Mouse (Mus musculus): Measurements from ENCODE around the gene Slc1a1. TPM values are rescaled to one million over a fixed set of nuclear protein-coding genes. Genes with fewer than 3 reads are reported as not detected.

The Slc1a1 gene
- total and polyA plus RNA-seq, 2 experiments from 2014 or later: 3.7 to 14.1 TPM

- ATAC-seq (ENCODE audit: insufficient read depth, low read depth): no peak
- no peak overlapping the region for H3K9ac ChIP-seq (replicated peaks; ENCODE audit: low read depth, low read length)
- WGBS: 48% methylated on average over 3 of the region's 3 CpGs
- no peak for TF ChIP-seq CTCF (IDR thresholded peaks at IDR 0.05; ENCODE audit: low read depth)
- TF ChIP-seq EP300 (IDR thresholded peaks at IDR 0.05; ENCODE audit: low read depth): no peak
- no peak overlapping the region for H3K4me3 ChIP-seq (ENCODE audit: low read depth, low read length)
- peaks cover 4% of the 10 kb centered on the region; the same call in 1 of the 2 replicates for H3K4me1 ChIP-seq (ENCODE audit: control insufficient read depth, insufficient read depth)
- H3K4me2 ChIP-seq (ENCODE audit: low read depth, low read length): peak overlapping the region; percentile 93; the same call in 1 of the 2 replicates
- 0 out of 2 replicates have a peak, but pooled peaks cover 4% of the 10 kb centered on the region for H3K9me3 ChIP-seq (replicated peaks; ENCODE audit: control insufficient read depth, low read length)
- 0 out of 2 replicates have a peak, but pooled peaks cover 7% of the 10 kb centered on the region for H3K27me3 ChIP-seq (ENCODE audit: control insufficient read depth, insufficient read depth, low read length)
- H3K36me3 ChIP-seq (replicated peaks; ENCODE audit: control insufficient read depth, insufficient read depth, low read length): no peaks in the 10 kb centered on the region
- no peak for DNase-seq (ENCODE audit: low spot score)
- no peak overlapping the region for H3K27ac ChIP-seq (ENCODE audit: low read depth)
Observed at GRCm38 (mm10) chr19:28836116-28836515, 1.3 kb downstream of the Slc1a1 start.

- H3K9ac ChIP-seq (replicated peaks; ENCODE audit: low read depth, low read length): no peak overlapping the region
- ATAC-seq (ENCODE audit: insufficient read depth, low read depth): no peak
- WGBS: 77% methylated on average over 11 of the region's 11 CpGs
- H3K4me1 ChIP-seq (ENCODE audit: control insufficient read depth, insufficient read depth): peaks cover 4% of the 10 kb centered on the region; the same call in 1 of the 2 replicates
- H3K36me3 ChIP-seq (replicated peaks; ENCODE audit: control insufficient read depth, insufficient read depth, low read length): no peaks in the 10 kb centered on the region
- H3K4me3 ChIP-seq (ENCODE audit: low read depth, low read length): no peak overlapping the region
- H3K9me3 ChIP-seq (replicated peaks; ENCODE audit: control insufficient read depth, low read length): no peaks in the 10 kb centered on the region
- no peak for DNase-seq (ENCODE audit: low spot score)
- no peak overlapping the region for H3K27ac ChIP-seq (ENCODE audit: low read depth)
- TF ChIP-seq EP300 (IDR thresholded peaks at IDR 0.05; ENCODE audit: low read depth) (no peak), CTCF (IDR thresholded peaks at IDR 0.05; ENCODE audit: low read depth) (no peak)
- no peak overlapping the region for H3K4me2 ChIP-seq (ENCODE audit: low read depth, low read length)
- H3K27me3 ChIP-seq (ENCODE audit: control insufficient read depth, insufficient read depth, low read length): 0 out of 2 replicates have a peak, but pooled peaks cover 7% of the 10 kb centered on the region
Observed at GRCm38 (mm10) chr19:28836651-28837410, 2.0 kb downstream of the Slc1a1 start.

- no peaks in the 10 kb centered on the region for H3K36me3 ChIP-seq (replicated peaks; ENCODE audit: control insufficient read depth, insufficient read depth, low read length)
- no peak overlapping the region for H3K9ac ChIP-seq (replicated peaks; ENCODE audit: low read depth, low read length)
- TF ChIP-seq EP300 (IDR thresholded peaks at IDR 0.05; ENCODE audit: low read depth) (no peak), CTCF (IDR thresholded peaks at IDR 0.05; ENCODE audit: low read depth) (no peak)
- H3K4me2 ChIP-seq (ENCODE audit: low read depth, low read length): no peak overlapping the region
- no peak for ATAC-seq (ENCODE audit: insufficient read depth, low read depth)
- WGBS: 72% methylated on average over 2 of the region's 2 CpGs
- no peaks in the 10 kb centered on the region for H3K9me3 ChIP-seq (replicated peaks; ENCODE audit: control insufficient read depth, low read length)
- 0 out of 2 replicates have a peak, but pooled peaks cover 7% of the 10 kb centered on the region for H3K27me3 ChIP-seq (ENCODE audit: control insufficient read depth, insufficient read depth, low read length)
- H3K27ac ChIP-seq (ENCODE audit: low read depth): no peak overlapping the region
- H3K4me1 ChIP-seq (ENCODE audit: control insufficient read depth, insufficient read depth): peaks cover 4% of the 10 kb centered on the region; the same call in 1 of the 2 replicates
- no peak overlapping the region for H3K4me3 ChIP-seq (ENCODE audit: low read depth, low read length)
- DNase-seq (ENCODE audit: low spot score): no peak
Observed at GRCm38 (mm10) chr19:28838796-28839195, 3.9 kb downstream of the Slc1a1 start.

- Histone ChIP-seq H3K36me3 (replicated peaks; ENCODE audit: control insufficient read depth, insufficient read depth, low read length) (no peaks in the 10 kb centered on the region), H3K27me3 (ENCODE audit: control insufficient read depth, insufficient read depth, low read length) (no peaks in the 10 kb centered on the region), H3K27ac (ENCODE audit: low read depth) (no peak overlapping the region), H3K9ac (replicated peaks; ENCODE audit: low read depth, low read length) (no peak overlapping the region), H3K4me2 (ENCODE audit: low read depth, low read length) (no peak overlapping the region), H3K4me1 (ENCODE audit: control insufficient read depth, insufficient read depth) (peaks cover 12% of the 10 kb centered on the region), H3K4me3 (ENCODE audit: low read depth, low read length) (no peak overlapping the region), H3K9me3 (replicated peaks; ENCODE audit: control insufficient read depth, low read length) (no peaks in the 10 kb centered on the region)
- 45% methylated on average over 8 of the region's 8 CpGs for WGBS
- TF ChIP-seq CTCF (IDR thresholded peaks at IDR 0.05; ENCODE audit: low read depth) (no peak), EP300 (IDR thresholded peaks at IDR 0.05; ENCODE audit: low read depth) (no peak)
- no peak for ATAC-seq (ENCODE audit: insufficient read depth, low read depth)
- peak; percentile 33 for DNase-seq (ENCODE audit: low spot score)
Observed at GRCm38 (mm10) chr19:28844946-28845710, 10.3 kb downstream of the Slc1a1 start.

- Histone ChIP-seq H3K27me3 (ENCODE audit: control insufficient read depth, insufficient read depth, low read length) (no peaks in the 10 kb centered on the region), H3K36me3 (replicated peaks; ENCODE audit: control insufficient read depth, insufficient read depth, low read length) (no peaks in the 10 kb centered on the region), H3K4me3 (ENCODE audit: low read depth, low read length) (no peak overlapping the region), H3K4me2 (ENCODE audit: low read depth, low read length) (no peak overlapping the region), H3K4me1 (ENCODE audit: control insufficient read depth, insufficient read depth) (no peaks in the 10 kb centered on the region), H3K9ac (replicated peaks; ENCODE audit: low read depth, low read length) (no peak overlapping the region), H3K9me3 (replicated peaks; ENCODE audit: control insufficient read depth, low read length) (no peaks in the 10 kb centered on the region), H3K27ac (ENCODE audit: low read depth) (no peak overlapping the region)
- ATAC-seq (ENCODE audit: insufficient read depth, low read depth) (no peak), DNase-seq (ENCODE audit: low spot score) (no peak)
- TF ChIP-seq EP300 (IDR thresholded peaks at IDR 0.05; ENCODE audit: low read depth): no peak
- TF ChIP-seq CTCF (IDR thresholded peaks at IDR 0.05; ENCODE audit: low read depth): no peak
- 80% methylated on average over 3 of the region's 3 CpGs for WGBS
Observed at GRCm38 (mm10) chr19:28850510-28850909, 15.7 kb downstream of the Slc1a1 start.

All from heart, postnatal 0 days (tissue).